Mouse (Mus musculus): ENCODE measurements at regions not wholly inside any gene's neighbourhood (a gene's known extent, or its start where the extent isn't known, plus 50 kb on each side); places are given as distances from the start of the nearest gene placed in this dataset.

- Histone ChIP-seq H3K4me1 (no peaks in the 10 kb centered on the region), H3K36me3 (replicated peaks) (no peaks in the 10 kb centered on the region), H3K9me3 (no peaks in the 10 kb centered on the region), H3K27ac (replicated peaks) (no peak overlapping the region), H3K4me3 (no peak overlapping the region), H3K27me3 (replicated peaks; ENCODE audit: low read depth, poor library complexity, severe bottlenecking) (no peaks in the 10 kb centered on the region)
- DNase-seq (ENCODE audit: low spot score), result no peak
Observed at GRCm38 (mm10) chr17:75685927-75686326, 134.2 kb upstream of the Fam98a start.

GRCm38 (mm10) chr17:75646982-75647381 is 95.2 kb upstream of the Fam98a start:
- Histone ChIP-seq H3K9me3 (no peaks in the 10 kb centered on the region), H3K4me3 (no peak overlapping the region), H3K27me3 (replicated peaks; ENCODE audit: low read depth, poor library complexity, severe bottlenecking) (no peaks in the 10 kb centered on the region), H3K4me1 (no peaks in the 10 kb centered on the region), H3K36me3 (replicated peaks) (no peaks in the 10 kb centered on the region), H3K27ac (replicated peaks) (no peak overlapping the region)
- WGBS, result 87% methylated on average over 11 of the region's 11 CpGs
- DNase-seq (ENCODE audit: low spot score), result no peak

- 84% methylated on average over 5 of the region's 5 CpGs for WGBS
- no peak overlapping the region for H3K27ac ChIP-seq (replicated peaks)
Observed at GRCm38 (mm10) chr17:75644698-75645097, 93.0 kb upstream of the Fam98a start.

GRCm38 (mm10) chr17:75642311-75642710 is 90.6 kb upstream of the Fam98a start:
- Histone ChIP-seq H3K27ac (replicated peaks) (no peak overlapping the region), H3K9me3 (no peaks in the 10 kb centered on the region), H3K27me3 (replicated peaks; ENCODE audit: low read depth, poor library complexity, severe bottlenecking) (no peaks in the 10 kb centered on the region), H3K4me1 (no peaks in the 10 kb centered on the region; the same call in 1 of the 2 replicates), H3K36me3 (replicated peaks) (no peaks in the 10 kb centered on the region), H3K4me3 (no peak overlapping the region)
- 78% methylated on average over 3 of the region's 3 CpGs for WGBS
- no peak for DNase-seq (ENCODE audit: low spot score)

More at GRCm38 (mm10) chr17:75644698-75645097, 93.0 kb upstream of the Fam98a start:
- no peaks in the 10 kb centered on the region for H3K36me3 ChIP-seq (replicated peaks)
- H3K4me1 ChIP-seq, result no peaks in the 10 kb centered on the region; the same call in 1 of the 2 replicates
- no peaks in the 10 kb centered on the region for H3K9me3 ChIP-seq
- H3K27me3 ChIP-seq (replicated peaks; ENCODE audit: low read depth, poor library complexity, severe bottlenecking), result no peaks in the 10 kb centered on the region
- no peak for DNase-seq (ENCODE audit: low spot score)
- no peak overlapping the region for H3K4me3 ChIP-seq

- H3K27me3 ChIP-seq (replicated peaks; ENCODE audit: low read depth, poor library complexity, severe bottlenecking), result no peaks in the 10 kb centered on the region
- H3K4me1 ChIP-seq, result no peaks in the 10 kb centered on the region; the same call in 1 of the 2 replicates
- H3K4me3 ChIP-seq, result no peak overlapping the region
- 59% methylated on average over 6 of the region's 6 CpGs for WGBS
- no peak for DNase-seq (ENCODE audit: low spot score)
- H3K9me3 ChIP-seq, result no peaks in the 10 kb centered on the region
- no peak overlapping the region for H3K27ac ChIP-seq (replicated peaks)
- H3K36me3 ChIP-seq (replicated peaks), result no peaks in the 10 kb centered on the region
Observed at GRCm38 (mm10) chr17:75641010-75641498, 89.3 kb upstream of the Fam98a start.

- Histone ChIP-seq H3K36me3 (replicated peaks) (no peaks in the 10 kb centered on the region), H3K4me1 (no peaks in the 10 kb centered on the region; the same call in 1 of the 2 replicates), H3K9me3 (no peaks in the 10 kb centered on the region), H3K27ac (replicated peaks) (no peak overlapping the region), H3K4me3 (no peak overlapping the region), H3K27me3 (replicated peaks; ENCODE audit: low read depth, poor library complexity, severe bottlenecking) (no peaks in the 10 kb centered on the region)
- DNase-seq (ENCODE audit: low spot score), result no peak
- 83% methylated on average over 5 of the region's 5 CpGs for WGBS
Observed at GRCm38 (mm10) chr17:75640575-75640974, 88.8 kb upstream of the Fam98a start.

GRCm38 (mm10) chr17:75629857-75630256 is 78.1 kb upstream of the Fam98a start:
- Histone ChIP-seq H3K4me1 (no peaks in the 10 kb centered on the region), H3K36me3 (replicated peaks) (no peaks in the 10 kb centered on the region), H3K27me3 (replicated peaks; ENCODE audit: low read depth, poor library complexity, severe bottlenecking) (no peaks in the 10 kb centered on the region), H3K4me3 (no peak overlapping the region), H3K9me3 (no peaks in the 10 kb centered on the region), H3K27ac (replicated peaks) (no peak overlapping the region)
- 90% methylated on average over 4 of the region's 4 CpGs for WGBS
- no peak for DNase-seq (ENCODE audit: low spot score)

GRCm38 (mm10) chr17:75619472-75619871 is 67.7 kb upstream of the Fam98a start:
- H3K9me3 ChIP-seq, result no peaks in the 10 kb centered on the region
- WGBS, result 73% methylated on average over 3 of the region's 3 CpGs
- peak; percentile 11 for DNase-seq (ENCODE audit: low spot score)

GRCm38 (mm10) chr17:75618514-75618913 is 66.8 kb upstream of the Fam98a start:
- no peak overlapping the region for H3K4me3 ChIP-seq
- DNase-seq (ENCODE audit: low spot score), result no peak

More at GRCm38 (mm10) chr17:75619472-75619871, 67.7 kb upstream of the Fam98a start:
- Histone ChIP-seq H3K4me3 (no peak overlapping the region), H3K27ac (replicated peaks) (no peak overlapping the region), H3K36me3 (replicated peaks) (no peaks in the 10 kb centered on the region), H3K4me1 (no peaks in the 10 kb centered on the region), H3K27me3 (replicated peaks; ENCODE audit: low read depth, poor library complexity, severe bottlenecking) (no peaks in the 10 kb centered on the region)

GRCm38 (mm10) chr17:75617280-75617679 is 65.5 kb upstream of the Fam98a start:
- no peak overlapping the region for H3K4me3 ChIP-seq
- 29% methylated on average over 6 of the region's 6 CpGs for WGBS
- no peaks in the 10 kb centered on the region for H3K27me3 ChIP-seq (replicated peaks; ENCODE audit: low read depth, poor library complexity, severe bottlenecking)
- peak; percentile 10 for DNase-seq (ENCODE audit: low spot score)
- H3K27ac ChIP-seq (replicated peaks), result no peak overlapping the region
- no peaks in the 10 kb centered on the region for H3K36me3 ChIP-seq (replicated peaks)
- no peaks in the 10 kb centered on the region for H3K9me3 ChIP-seq
- H3K4me1 ChIP-seq, result no peaks in the 10 kb centered on the region

More at GRCm38 (mm10) chr17:75618514-75618913, 66.8 kb upstream of the Fam98a start:
- 94% methylated on average over 3 of the region's 3 CpGs for WGBS
- Histone ChIP-seq H3K27me3 (replicated peaks; ENCODE audit: low read depth, poor library complexity, severe bottlenecking) (no peaks in the 10 kb centered on the region), H3K4me1 (no peaks in the 10 kb centered on the region), H3K36me3 (replicated peaks) (no peaks in the 10 kb centered on the region), H3K9me3 (no peaks in the 10 kb centered on the region), H3K27ac (replicated peaks) (no peak overlapping the region)

GRCm38 (mm10) chr17:75615335-75615734 is 63.6 kb upstream of the Fam98a start:
- Histone ChIP-seq H3K9me3 (no peaks in the 10 kb centered on the region), H3K27ac (replicated peaks) (no peak overlapping the region), H3K4me3 (no peak overlapping the region), H3K4me1 (no peaks in the 10 kb centered on the region), H3K27me3 (replicated peaks; ENCODE audit: low read depth, poor library complexity, severe bottlenecking) (no peaks in the 10 kb centered on the region), H3K36me3 (replicated peaks) (no peaks in the 10 kb centered on the region)
- DNase-seq (ENCODE audit: low spot score), result peak; percentile 47
- 79% methylated on average over 2 of the region's 2 CpGs for WGBS

- Histone ChIP-seq H3K36me3 (replicated peaks) (no peaks in the 10 kb centered on the region), H3K9me3 (no peaks in the 10 kb centered on the region), H3K27me3 (replicated peaks; ENCODE audit: low read depth, poor library complexity, severe bottlenecking) (no peaks in the 10 kb centered on the region), H3K4me1 (peaks cover 14% of the 10 kb centered on the region), H3K4me3 (no peak overlapping the region), H3K27ac (replicated peaks) (no peak overlapping the region)
- peak; percentile 19 for DNase-seq (ENCODE audit: low spot score)
- 16% methylated on average over 4 of the region's 4 CpGs for WGBS
Observed at GRCm38 (mm10) chr17:75603417-75604086, 51.8 kb upstream of the Fam98a start.
